Mouse (Mus musculus) c-Kit-positive CD71-positive TER-119-positive erythroid progenitor cells, embryonic 14.5 days (primary cell): ENCODE data around the gene Ddx27.
A peak's percentile ranks its signal among the peaks of the same experiment; 100 is the strongest.

Source experiments
- DNase-seq: peaks from one replicate; pipeline ENCODE4 v3.0.0-alpha.2; 2013; ENCODE audit warnings: low spot score

Gene Ddx27

GRCm38 (mm10) chr2:167062965-167063880 lies 48.2 kb downstream of the Ddx27 start, which contains the start of gene Znfx1:
Gene Znfx1 (minus strand): TSS chr2:167063015.
- peak; percentile 90 for DNase-seq

DNA sequence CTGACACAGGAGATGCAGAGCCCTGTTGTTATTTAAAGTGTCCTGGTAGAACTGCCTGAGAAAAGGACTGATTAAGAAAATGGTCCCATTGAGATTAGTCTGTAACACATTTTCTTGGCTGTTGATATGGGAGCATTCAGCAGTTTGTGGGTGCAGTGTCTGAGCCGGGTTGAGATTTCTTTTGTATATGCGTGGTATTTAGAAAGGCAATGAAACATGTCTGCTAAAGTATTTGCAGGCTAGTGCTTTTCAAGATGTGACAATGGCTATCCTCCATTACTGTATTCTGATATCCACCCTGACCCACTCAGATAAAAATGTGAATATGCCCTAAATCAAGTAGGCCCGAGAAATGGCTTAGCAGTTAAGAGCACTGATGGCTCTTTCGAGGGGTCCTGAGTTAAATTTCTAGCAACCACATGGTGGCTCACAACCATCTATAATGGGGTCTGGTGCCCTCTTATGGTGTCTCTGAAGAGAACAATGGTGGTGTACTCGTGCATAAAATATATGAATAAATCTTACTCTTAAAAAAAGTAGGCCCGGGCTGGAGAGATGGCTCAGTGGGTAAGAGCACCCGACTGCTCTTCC lies 49.0 kb downstream of the Ddx27 start:
- DNase-seq, result no peak

DNA sequence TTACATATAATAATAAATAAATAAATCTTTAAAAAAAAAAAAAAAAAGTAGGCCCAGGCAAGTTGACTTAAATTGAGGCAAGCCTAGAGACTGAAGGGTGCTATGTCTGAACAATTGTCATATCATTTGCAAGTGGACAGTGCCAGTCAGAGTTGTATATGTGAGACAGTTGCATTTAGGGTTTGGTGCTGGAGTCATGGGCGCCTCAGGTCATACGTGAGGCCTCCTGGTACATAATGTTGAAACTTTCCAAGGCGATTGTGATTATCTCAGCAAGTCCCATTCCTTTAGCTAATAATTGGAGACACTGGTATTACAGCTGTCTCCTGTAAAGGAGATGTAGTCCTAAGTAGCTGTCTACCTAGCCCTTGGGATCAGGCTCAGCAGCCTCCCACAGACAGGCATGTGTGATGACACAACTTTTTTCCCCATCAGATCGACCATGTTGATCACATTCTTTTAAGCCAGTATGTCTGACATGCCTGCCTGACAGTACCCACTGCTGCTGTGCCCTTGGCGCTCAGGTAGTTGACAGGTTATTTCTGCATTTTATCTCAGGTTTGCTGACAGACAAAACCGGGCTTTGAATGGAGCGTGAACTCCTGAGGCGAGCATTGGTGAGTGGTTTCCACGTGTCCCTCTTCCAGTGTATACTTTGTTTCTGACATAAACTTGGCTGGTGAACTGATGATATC lies 49.8 kb downstream of the Ddx27 start:
- peak; percentile 40 for DNase-seq

- DNase-seq, result no peak
Measured at GRCm38 (mm10) chr2:167066031-167066430, 51.0 kb downstream of the Ddx27 start.

DNA sequence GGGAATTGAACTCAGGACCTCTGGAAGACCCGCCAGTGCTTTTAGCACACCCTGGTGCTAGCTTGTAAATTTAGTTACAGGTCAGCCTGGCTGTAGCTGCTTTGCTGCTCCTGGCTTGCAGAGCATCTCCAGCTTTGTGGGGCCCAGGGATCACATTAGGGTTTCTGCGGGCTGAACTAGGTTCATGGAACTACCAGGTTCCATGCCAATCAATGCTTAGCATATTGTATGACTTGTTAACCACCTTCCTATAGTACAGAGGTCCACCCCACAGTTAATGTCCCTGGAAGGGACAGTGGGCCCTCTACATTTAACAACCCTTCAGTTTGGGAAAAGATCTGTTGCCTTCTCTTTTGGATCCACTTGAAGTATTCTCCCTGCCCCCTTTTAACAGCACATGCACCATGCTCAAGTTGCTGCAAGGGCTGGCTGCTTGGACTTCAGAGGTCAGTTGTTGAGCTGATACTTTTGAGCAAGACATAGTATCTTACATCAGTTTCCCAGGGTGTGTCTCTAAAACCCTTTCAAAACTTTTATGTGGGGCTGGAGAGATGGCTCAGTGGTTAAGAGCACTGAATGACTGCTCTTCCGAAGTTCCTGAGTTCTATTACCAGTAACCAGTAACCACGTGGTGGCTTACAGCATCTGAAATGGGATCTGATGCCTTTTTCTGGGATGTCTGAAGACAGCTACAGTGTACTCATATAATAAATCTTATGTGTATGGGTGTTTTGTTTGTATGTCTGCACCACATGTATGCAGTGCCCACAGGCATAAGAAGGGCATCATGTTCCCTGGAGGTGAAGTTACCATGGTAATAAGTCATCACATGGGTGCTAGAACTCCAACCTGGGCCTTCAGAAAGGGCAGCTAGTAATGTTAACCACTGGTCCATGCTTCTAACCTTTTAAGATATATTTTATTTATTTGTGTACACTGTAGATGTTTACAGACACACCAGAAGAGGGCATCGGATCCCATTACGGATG lies 51.8 kb downstream of the Ddx27 start:
- DNase-seq, result no peak

DNA sequence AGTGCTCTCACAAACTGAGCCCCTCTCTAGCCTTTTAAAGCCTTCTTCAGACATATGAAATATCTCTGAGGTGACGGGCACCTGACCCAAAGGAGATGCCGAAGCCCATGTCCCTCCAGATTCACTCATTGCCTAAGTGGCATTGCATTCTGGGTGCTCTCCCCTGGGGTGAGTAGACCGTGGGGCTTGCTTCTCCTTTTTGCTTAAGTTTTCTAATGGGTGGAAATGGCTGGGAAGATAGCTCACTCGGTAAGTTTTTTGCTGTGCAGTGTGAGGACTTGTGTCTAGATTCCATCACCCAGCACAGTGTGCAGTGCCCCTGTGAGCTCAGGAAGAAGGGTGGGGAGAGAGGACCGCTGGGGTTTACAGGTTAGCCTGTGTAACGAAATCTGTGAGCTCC lies 52.6 kb downstream of the Ddx27 start:
- no peak for DNase-seq

DNA sequence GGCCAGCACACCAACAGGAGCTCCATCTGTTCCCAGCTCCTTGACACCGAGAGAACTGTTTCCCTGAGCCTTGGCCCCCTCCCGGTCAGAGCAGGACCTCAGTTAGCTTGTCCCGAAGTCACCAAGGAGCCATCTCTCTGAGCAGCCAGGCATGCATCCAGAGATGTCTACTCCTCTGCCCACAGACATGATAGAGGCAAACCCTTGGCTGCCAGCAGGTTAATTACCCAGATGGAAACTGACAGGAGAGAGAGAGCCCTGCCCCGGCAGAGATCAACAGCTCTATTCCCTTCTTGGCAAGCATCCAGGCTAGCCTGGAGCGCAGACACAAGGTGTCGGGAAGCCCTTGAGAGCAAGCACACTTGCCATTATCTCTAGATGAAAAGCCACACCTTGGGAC lies 55.3 kb downstream of the Ddx27 start:
- no peak for DNase-seq

GRCm38 (mm10) chr2:167071266-167071640 lies 56.3 kb downstream of the Ddx27 start:
- DNase-seq, result no peak

DNA sequence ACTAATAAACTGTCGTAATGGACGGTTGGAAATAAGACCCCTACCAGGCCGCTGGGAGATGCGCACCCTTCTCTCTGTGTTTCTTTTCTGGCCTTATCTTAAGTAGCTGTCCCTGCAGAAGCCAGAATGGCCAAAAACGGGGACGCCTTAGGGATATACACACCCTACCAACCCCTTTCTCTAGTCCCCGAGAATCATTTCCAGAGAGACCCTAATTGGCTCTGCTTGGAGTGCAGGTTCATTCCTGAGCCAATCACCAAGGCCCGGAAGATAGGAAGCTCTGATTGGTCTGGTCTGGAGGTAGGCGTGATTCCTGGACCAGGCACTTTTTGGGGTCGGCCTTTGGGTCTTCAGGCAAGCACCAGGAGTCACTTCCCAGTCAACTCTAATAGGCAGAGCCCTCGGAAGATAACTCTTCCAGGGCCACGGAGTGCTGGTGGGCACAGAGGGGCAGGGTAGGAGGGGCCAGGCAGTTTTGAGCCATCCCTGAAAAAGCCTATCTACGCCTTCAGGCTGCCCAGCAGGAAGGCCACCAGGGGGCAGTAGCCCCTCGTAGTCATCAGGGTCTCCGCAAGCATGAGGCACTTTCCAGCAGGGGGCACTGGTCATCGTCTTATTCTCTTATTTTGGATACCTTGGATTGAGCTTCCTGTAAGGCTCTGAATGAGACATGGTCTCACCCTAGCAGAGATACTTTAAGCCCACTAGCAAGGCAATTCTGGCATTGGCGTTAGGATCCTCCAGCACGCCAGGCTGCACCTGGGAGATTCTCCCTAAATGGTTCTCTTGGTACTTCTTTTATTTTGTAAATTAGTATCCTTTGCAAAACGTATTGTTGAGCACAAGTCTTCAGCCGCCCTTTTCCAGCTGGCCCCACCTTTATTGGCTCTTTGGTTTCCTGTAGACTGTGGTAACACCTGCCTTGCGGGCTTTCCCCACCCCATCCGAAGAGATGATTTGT lies 56.9 kb downstream of the Ddx27 start:
- DNase-seq, result peak; percentile 90

GRCm38 (mm10) chr2:167074587-167074986 lies 59.6 kb downstream of the Ddx27 start:
- DNase-seq, result no peak

DNA sequence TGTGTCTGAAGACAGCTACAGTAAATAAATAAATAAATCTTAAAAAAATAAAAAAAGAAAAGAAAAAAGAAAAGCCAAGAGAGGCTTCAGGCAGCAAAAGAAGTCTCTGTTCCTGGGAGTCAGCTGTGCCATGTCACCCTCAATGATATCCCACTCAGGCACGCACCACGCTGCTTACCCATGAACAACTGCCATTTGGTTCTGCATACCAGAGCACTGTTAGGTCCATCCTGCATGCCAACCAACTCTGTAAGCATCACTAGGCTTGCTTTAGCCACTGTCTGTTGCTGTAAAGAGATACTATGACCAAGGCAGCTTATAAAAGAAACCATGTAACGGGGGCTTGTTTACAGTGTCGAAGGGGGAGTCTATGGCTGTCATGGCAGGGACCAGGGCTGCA lies 61.4 kb downstream of the Ddx27 start:
- DNase-seq, result no peak

DNA sequence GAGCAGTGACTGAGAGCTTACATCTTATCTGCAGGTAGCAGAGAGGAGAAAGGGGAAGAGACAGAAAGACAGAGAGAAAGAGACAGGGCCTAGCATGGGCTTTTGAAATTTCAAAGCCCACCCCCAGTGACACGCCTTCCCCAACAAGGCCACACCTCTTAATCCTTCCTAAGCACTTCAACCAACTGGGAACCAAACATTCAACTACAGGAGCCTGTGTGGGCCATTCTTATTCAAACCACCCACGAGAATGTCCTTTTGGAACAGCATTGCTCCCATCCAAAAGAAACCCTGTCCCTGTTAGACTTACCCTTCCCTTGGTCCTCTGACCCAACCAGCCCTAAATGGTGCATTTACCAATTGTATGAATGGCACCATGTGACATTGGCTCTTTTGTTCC lies 61.8 kb downstream of the Ddx27 start:
- no peak for DNase-seq

DNA sequence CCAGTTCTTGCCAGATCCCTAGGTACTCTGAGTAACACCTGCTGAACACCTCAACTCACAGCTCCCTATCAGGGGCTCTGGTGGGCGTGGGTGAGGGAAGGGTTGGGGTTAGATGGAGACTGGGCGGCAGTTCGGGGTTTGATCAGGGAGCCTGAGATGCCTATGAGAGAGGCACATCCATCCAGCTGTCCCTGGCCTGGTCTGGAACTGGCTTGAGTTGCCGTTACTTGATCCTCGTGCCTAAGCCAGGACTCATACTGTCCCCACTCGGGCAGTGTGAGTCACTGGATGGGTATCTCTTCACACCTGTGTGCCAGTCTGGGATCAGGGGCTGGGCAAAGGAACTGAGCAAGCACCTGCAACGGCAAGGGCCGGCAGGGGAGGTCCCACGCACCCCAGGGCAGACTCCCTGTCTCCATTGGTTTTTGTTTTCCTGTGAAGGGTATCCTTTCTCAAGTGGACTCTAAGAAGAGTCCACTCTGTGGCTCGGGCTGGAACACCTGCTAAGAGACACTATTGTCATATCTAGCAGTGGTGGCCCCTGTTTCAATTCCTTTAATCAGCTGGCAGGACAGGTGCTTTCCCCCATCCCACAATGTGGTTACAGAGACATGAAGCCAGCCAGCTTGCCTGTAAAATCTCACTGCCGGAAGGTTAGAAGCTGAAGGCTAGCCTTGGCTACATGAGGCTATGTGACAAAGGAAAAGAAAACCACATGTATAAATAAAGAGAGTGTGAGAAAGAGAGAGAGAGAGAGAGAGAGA lies 62.4 kb downstream of the Ddx27 start:
- no peak for DNase-seq

- DNase-seq, result no peak
Measured at GRCm38 (mm10) chr2:167078486-167078885, 63.5 kb downstream of the Ddx27 start.

DNA sequence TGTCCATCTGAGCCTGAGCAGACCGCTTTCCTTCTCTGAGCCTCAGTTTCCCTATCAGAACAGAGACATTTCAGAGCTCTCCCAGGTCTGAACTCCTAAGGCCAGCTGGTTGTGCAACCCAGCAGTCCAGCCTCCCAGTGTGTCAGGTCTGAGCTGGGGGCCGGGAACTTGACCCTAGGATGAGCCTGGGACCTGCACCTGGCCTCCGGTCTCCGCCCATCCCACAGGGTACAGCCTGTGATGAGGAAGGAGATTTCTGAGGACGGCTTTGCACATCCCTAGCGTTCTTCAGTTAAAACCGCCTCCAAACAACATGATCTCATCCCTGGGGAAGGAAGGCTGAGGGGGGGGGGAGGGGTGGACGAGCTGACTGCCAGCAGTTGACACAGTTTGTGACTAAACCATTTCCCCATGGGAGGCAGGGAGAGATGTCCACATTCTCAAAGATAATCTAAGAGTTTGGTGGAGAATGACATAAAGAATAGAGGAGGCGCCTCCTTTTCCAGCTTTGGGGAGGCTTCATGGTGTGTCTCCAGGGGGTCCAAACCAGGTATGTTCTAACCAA lies 64.0 kb downstream of the Ddx27 start:
- DNase-seq, result no peak

DNA sequence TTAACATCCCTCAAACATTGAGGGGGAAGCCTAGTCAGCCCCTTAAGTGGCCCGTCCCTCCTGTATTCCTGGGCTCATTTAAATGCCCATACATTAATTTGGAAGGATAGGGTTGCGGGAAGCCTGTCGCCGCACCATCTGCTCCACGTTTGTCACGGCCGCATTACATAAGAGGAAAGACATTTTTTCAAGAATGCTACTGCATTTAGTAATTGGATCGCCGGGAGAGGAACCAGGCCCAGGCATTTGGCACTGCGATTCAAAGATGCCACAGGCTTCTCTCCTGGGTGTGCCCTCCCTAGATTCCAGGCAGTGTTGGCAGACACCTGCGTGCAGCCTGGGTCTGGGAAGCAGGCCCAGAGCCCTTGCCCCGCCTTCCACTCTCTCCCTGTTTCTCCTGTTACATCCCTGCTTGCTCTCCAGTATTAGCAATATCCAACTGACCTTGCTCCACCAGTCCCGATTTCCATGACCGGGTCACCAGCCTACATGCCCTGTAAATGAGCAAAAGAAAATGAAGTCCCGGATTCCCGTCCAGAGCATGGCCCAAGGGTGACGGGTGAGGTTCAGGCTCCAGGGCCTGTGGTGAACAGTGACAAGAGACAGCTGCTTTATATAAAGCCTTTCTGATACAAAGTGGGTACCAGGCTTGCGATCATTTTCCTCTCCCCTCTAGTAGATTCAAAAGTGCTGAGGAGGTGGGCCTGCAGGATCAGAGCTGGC lies 64.7 kb downstream of the Ddx27 start:
- DNase-seq, result no peak

GRCm38 (mm10) chr2:167080387-167080786 lies 65.4 kb downstream of the Ddx27 start:
- no peak for DNase-seq

DNA sequence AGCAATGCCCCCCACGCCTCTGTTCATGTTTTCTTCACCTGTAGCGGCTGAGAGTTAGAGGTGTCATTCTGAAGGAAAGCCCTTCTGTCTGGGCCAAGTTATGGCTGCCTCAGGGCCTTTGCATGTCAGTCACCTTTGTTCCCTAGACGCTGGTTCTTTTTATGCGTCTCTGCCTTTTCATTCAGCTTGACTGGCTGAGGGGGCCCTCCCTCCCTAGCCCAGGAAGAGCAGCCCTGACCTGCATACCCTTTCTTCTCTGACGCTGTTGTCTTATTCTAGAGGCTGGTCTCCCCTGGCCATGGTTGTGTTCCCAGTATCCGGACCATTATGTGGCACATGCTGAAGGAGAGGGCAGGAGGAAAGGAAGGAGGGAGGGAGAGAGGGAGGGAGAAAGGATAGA lies 66.1 kb downstream of the Ddx27 start:
- DNase-seq, result no peak

GRCm38 (mm10) chr2:167081639-167082038 lies 66.6 kb downstream of the Ddx27 start:
- DNase-seq, result no peak
